Mouse (Mus musculus): Measurements from ENCODE around the gene Olfr376. TPM values are rescaled to one million over a fixed set of nuclear protein-coding genes. Genes with fewer than 3 reads are reported as not detected.

Olfr376 gene
- not detected for total RNA-seq (2021)
- long read RNA-seq, experiment 1: 0 reads
- long read RNA-seq, experiment 2: 0 reads

- no peak for DNase-seq (ENCODE audit: low spot score in 2 of 2)
Measured at GRCm38 (mm10) chr11:73370946-73371345, at the start of gene Olfr376. Gene Olfr376, plus strand, starts transcription at chr11:73371246.

- DNase-seq (ENCODE audit: low spot score in 2 of 2): no peak
Measured at GRCm38 (mm10) chr11:73323906-73324830, 46.9 kb upstream of the Olfr376 start.

GRCm38 (mm10) chr11:73326485-73326886, 44.6 kb upstream of the Olfr376 start:
- no peak for DNase-seq (ENCODE audit: low spot score in 2 of 2)

- DNase-seq (ENCODE audit: low spot score in 2 of 2): peak in 1 of 2 experiments; percentile 11
Measured at GRCm38 (mm10) chr11:73327361-73327760, 43.7 kb upstream of the Olfr376 start.

- DNase-seq (ENCODE audit: low spot score in 2 of 2): no peak
Measured at GRCm38 (mm10) chr11:73329442-73329841, 41.6 kb upstream of the Olfr376 start, which contains the start of the genes Aspa, Gm49340 and Spata22. Gene Aspa, minus strand, starts transcription at chr11:73329596. Gene Gm49340, plus strand, starts transcription at chr11:73329741. Gene Spata22, plus strand, starts transcription at chr11:73329741.

GRCm38 (mm10) chr11:73333357-73333756, 37.7 kb upstream of the Olfr376 start:
- DNase-seq (ENCODE audit: low spot score in 2 of 2): no peak

GRCm38 (mm10) chr11:73336919-73337318, 34.1 kb upstream of the Olfr376 start:
- DNase-seq (ENCODE audit: low spot score in 2 of 2): no peak

GRCm38 (mm10) chr11:73350483-73350882, 20.6 kb upstream of the Olfr376 start, which contains the start of gene Olfr20:
Gene Olfr20, plus strand, starts transcription at chr11:73350783.
- no peak for DNase-seq (ENCODE audit: low spot score in 2 of 2)

- DNase-seq (ENCODE audit: low spot score in 2 of 2): no peak
Measured at GRCm38 (mm10) chr11:73395374-73395773, 24.3 kb downstream of the Olfr376 start.

GRCm38 (mm10) chr11:73399514-73399913, 28.5 kb downstream of the Olfr376 start, which contains the start of gene Olfr1:
Gene Olfr1, minus strand, starts transcription at chr11:73399614.
- DNase-seq (ENCODE audit: low spot score in 2 of 2): no peak

Other genes starting within 250 kb of the Olfr376 start
- under 1 TPM; 0.12 TPM for gene Haspin, start 233.0 kb upstream of the Olfr376 start, total RNA-seq (2021)
- under 1 TPM; 0.35 to 0.54 TPM for gene P2rx5, start 210.8 kb upstream of the Olfr376 start, total RNA-seq (2021)
- gene Emc6, start 194.2 kb upstream of the Olfr376 start, total RNA-seq (2021): 10 to 100 TPM; 48.0 to 53.3 TPM
- 10 to 100 TPM in 1 of 2 experiments, 1 to 10 TPM in 1; 9.2 to 10.6 TPM for gene Tax1bp3, start 194.2 kb upstream of the Olfr376 start, total RNA-seq (2021)
- gene Ctns, start 172.2 kb upstream of the Olfr376 start, total RNA-seq (2021): 10 to 100 TPM; 18.6 to 20.8 TPM
- 1 to 10 TPM; 2.8 to 2.9 TPM for gene Shpk, start 171.8 kb upstream of the Olfr376 start, total RNA-seq (2021)
- gene Trpv1, start 137.0 kb upstream of the Olfr376 start, total RNA-seq (2021): under 1 TPM in 1 of 2 experiments, not detected in 1; 0.21 TPM
- gene Trpv3, start 103.9 kb upstream of the Olfr376 start, total RNA-seq (2021): under 1 TPM; 0.30 to 0.44 TPM
- 10 to 100 TPM; 12.4 to 13.4 TPM for gene Aspa, start 41.6 kb upstream of the Olfr376 start, total RNA-seq (2021)
- gene Gm49340, start 41.5 kb upstream of the Olfr376 start, total RNA-seq (2021): not detected
- gene Spata22, start 41.5 kb upstream of the Olfr376 start, total RNA-seq (2021): not detected
- not detected for gene Olfr20, start 20.5 kb upstream of the Olfr376 start, total RNA-seq (2021)
- gene Olfr1, start 28.4 kb downstream of the Olfr376 start, total RNA-seq (2021): not detected
- not detected for gene Olfr378, start 57.2 kb downstream of the Olfr376 start, total RNA-seq (2021)
- not detected for gene Olfr380, start 86.3 kb downstream of the Olfr376 start, total RNA-seq (2021)
- gene Olfr381, start 120.4 kb downstream of the Olfr376 start, total RNA-seq (2021): not detected
- gene Olfr382, start 146.0 kb downstream of the Olfr376 start, total RNA-seq (2021): not detected
- gene Olfr385, start 221.8 kb downstream of the Olfr376 start, total RNA-seq (2021): not detected
- not detected for gene Olfr384, start 227.3 kb downstream of the Olfr376 start, total RNA-seq (2021)